Comparison of ENCODE assay signal across 8 mouse cellular contexts in the genomic region with DNA sequence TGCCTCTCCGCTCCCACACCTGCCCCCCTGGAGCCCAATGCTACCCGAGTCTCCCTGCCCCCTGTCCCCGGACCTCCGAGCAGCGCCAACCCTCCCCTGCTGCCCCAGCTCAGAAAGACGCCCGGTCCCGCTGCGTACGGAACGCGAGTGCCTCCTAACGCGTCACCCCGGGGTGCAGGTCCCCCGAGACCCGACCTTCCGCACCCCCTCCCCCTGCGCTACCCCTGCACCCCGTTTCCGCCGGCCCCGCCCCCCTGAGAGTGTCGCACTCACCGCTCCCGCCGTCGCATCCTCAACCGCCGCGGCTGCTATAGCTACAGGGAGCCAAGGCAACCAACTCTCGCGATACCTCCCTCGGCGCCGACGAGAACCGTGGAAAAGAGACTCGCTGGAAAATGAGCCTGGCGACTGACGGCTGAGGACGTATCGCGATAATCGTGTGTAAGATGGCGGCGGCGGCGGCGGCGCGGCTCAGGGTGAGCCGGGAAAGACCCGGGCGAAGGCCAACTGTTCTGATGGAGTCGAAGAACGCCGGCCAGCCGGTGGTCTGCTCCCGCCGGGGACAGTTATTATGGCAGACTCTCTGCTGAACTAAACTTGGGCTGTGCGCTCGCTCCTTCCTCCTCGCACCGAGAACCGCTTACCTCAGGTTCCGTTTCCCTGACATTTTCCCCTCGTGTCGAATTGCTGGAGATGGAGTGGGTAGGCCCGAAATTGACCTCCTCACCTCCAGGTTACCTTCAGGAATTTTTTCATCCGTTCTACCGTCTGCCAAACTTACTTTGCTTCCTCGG. TPM values are rescaled to one million over a fixed set of nuclear protein-coding genes. Genes with fewer than 3 reads are reported as not detected.
DNase-seq lines count a peak whose midpoint lies in the region; ATAC-seq and TF ChIP-seq lines count a peak whose summit lies in the region.

TSS of gene Usp54 (minus strand) at position 420 of the 794 bp plus-strand sequence.

- intact Hi-C loops in heart, postnatal 25 days (cut with DNase I) = loop anchor here (2.0 to 5.0 kb wide), 2 partner anchors 20 to 64 kb away; no protein-coding TSS in a partner anchor

- TF ChIP-seq CTCF in lung, adult 2 months (IDR thresholded peaks at IDR 0.05; ENCODE audit: insufficient read depth, low read length) = no peak

- TF ChIP-seq POLR2A in lung, adult 2 months (IDR thresholded peaks at IDR 0.05; ENCODE audit: borderline replicate concordance, extremely low read depth, low read depth, low read length) = peak; percentile 84

- WGBS in forebrain, embryonic 15.5 days = under 1% methylated on average over 73 of the region's 73 CpGs
- under 1% methylated on average over 73 of the region's 73 CpGs for WGBS in lung, adult 2 months

- peak within 1 kb of the TSS; percentile 86 for H3K4me2 ChIP-seq in forebrain, embryonic 15.5 days (replicated peaks)

- peak within 1 kb of the TSS; percentile 94 for H3K27ac ChIP-seq in forebrain, embryonic 15.5 days (replicated peaks)

- peak; percentile 97 for ATAC-seq in forebrain, embryonic 15.5 days (replicated peaks)
- ATAC-seq in neutrophil, adult 5-6 weeks (ENCODE audit: extremely low read depth, insufficient number of reproducible peaks, low FRiP score, poor library complexity, severe bottlenecking) = peak; percentile 95

- H3K9me3 ChIP-seq in forebrain, embryonic 15.5 days = no peaks in the 10 kb centered on the region

- DNase-seq in ES-CJ7 (ENCODE audit: low read depth, low spot score) = peak; percentile 99
- peak; percentile 96 for DNase-seq in cerebellum, adult 11 months
- DNase-seq in heart, postnatal 25 days (ENCODE audit: low spot score) = peak; percentile 93
- DNase-seq in layer of hippocampus, adult 18-20 months (ENCODE audit: low spot score in 2 of 2) = peak; percentile 95 to 98
- peak; percentile 94 for DNase-seq in lung, adult 2 months
- peak; percentile 98 to 99 for DNase-seq in thymus, adult 18-20 months

- peak within 1 kb of the TSS; percentile 90 for H3K4me3 ChIP-seq in forebrain, embryonic 15.5 days
- H3K4me3 ChIP-seq in lung, adult 2 months (replicated peaks; ENCODE audit: extremely low read depth, low read depth, low read length) = peak within 1 kb of the TSS; percentile 95

- H3K36me3 ChIP-seq in forebrain, embryonic 15.5 days = no peaks in the 10 kb centered on the region

- H3K27me3 ChIP-seq in forebrain, embryonic 15.5 days = no peaks in the 10 kb centered on the region

- H3K9ac ChIP-seq in forebrain, embryonic 15.5 days (replicated peaks) = peak within 1 kb of the TSS; percentile 82

- H3K4me1 ChIP-seq in forebrain, embryonic 15.5 days = peaks cover 12% of the 10 kb centered on the region
- peaks cover 7% of the 10 kb centered on the region for H3K4me1 ChIP-seq in lung, adult 2 months (ENCODE audit: control insufficient read depth, insufficient read depth, low read length)

RNA-seq across cellular contexts. Expression of gene Usp54, which starts in this region (rescaled TPM):
- 9.0 and 10.1 TPM in 2 replicates for polyA plus RNA-seq in forebrain, embryonic 15.5 days (2015; fragmentation: Nextera tagmentation; extraction: Ambion mirVana)
- total RNA-seq in heart, postnatal 25 days (2021) = 10 to 100 TPM; 16.6 to 17.6 TPM
- 10 to 100 TPM; 58.7 to 59.4 TPM for total RNA-seq in layer of hippocampus, adult 18-20 months (2021)
- 14.9 and 17.6 TPM in 2 replicates for polyA plus RNA-seq in lung, adult 2 months (2012; rRNA removed)
- total RNA-seq in neutrophil, adult 5-6 weeks (2017) = 3.2 and 4.5 TPM in 2 replicates

Comparison
In these comparisons a context has a peak if more than half of its experiments do, and no peak if none do; other contexts are left out.
1. Peak in every context shown above with its lines: DNase-seq, ATAC-seq, H3K4me3 ChIP-seq and H3K27ac ChIP-seq.